Mouse (Mus musculus) granulocyte monocyte progenitor cell, adult 5-6 weeks (primary cell): ENCODE data around the gene Emc8. TPM values are rescaled to one million over a fixed set of nuclear protein-coding genes. Genes with fewer than 3 reads are reported as not detected.
A peak's percentile ranks its signal among the peaks of the same experiment; 100 is the strongest.

Experiments used
- ATAC-seq: replicated peaks from 2 replicates; pipeline ENCODE4 v1.8.0; 2016; ENCODE audit warnings: mild to moderate bottlenecking, moderate TSS enrichment, inconsistent platforms; ENCODE audit not compliant: poor library complexity, severe bottlenecking
- total RNA-seq, 2 experiments: library from RNA; stranded (forward) in 1 of 2; stranded (reverse) in 1 of 2; fragments of 200-712, 200-1000 nt in 1 of 2; fragments of >200 nt in 1 of 2; fragmentation: Nextera tagmentation in 1 of 2; gene quantifications; 2 replicates each; pipeline ENCODE4 v1.2.3; 2014 to 2017

Gene Emc8
- total RNA-seq (2014; fragmentation: Nextera tagmentation) (34.9 and 56.5 TPM in 2 replicates), total RNA-seq (2017) (36.5 and 61.2 TPM in 2 replicates)

DNA sequence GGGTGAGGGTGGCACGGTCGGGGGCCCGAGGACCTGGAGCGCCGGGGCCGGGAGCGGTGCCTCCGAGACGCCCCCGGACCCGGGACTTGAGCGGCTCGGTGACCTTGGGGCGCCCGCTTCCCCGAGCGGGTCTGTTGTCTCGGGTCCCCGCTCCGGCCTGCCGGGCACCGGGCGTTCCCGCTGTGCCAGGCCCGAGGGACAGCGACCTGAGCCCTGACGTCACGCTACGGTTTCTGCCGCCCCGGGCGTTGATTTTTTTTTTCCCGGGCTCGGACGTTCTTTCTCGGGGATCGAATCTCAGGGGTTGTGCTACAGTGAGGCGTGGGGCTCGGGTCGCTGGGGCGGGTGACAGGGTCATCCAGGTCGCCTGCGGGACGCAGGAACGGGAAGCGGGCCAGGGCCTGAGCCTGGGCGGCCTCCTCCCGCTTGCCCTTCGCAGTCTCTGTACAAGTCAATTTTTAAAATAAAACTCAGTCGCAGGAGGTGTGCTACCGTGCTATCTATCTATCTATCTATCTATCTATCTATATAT is at the start of gene Emc8:
Gene Emc8, minus strand, starts transcription at position 200 of the 532 bp plus-strand sequence.
- peak; percentile 5; the same call in 1 of the 2 replicates for ATAC-seq

- ATAC-seq: no peak
Observed at GRCm38 (mm10) chr8:120715996-120716680, 47.8 kb upstream of the Emc8 start.

DNA sequence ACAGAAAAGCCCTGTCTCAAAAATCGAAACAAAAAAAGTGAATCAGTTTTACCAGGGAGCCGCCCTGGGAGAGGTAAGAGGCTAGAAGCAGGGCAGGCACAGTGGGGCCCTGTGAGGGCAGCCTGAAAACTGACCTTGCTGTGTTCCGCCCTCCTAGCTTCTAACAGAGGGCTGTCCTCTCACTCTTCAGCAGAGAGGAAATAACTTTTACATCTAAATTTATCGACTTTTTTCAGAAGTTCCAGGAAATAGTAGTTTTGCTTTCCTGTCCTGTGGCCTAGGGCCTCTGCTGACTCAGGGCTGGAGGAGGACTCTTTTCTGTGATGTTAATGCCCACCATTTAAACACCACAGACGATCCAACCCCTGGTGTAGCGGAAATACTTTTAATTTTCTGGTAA is 46.8 kb upstream of the Emc8 start:
- no peak; the same call in 1 of the 2 replicates for ATAC-seq

DNA sequence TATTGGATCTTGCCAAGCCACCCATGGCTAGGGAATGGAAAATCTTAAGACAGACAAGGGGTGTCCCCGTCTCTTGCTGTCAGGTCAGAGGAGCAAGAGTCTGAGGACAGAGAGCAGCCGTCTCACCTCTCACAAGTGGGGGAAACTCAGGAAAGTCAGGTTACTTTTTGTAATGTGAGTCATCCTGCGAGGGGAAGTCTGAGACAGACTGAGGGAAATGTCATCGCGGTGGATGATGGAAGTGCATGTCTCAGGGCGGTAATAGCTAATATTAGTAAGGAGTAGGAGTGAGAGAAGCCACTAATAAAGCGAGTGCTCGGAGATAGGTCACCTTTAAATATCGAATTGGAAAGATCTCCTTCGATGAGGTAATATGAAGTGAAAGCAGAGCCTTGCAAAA is 40.8 kb upstream of the Emc8 start:
- peak; percentile 44 for ATAC-seq

DNA sequence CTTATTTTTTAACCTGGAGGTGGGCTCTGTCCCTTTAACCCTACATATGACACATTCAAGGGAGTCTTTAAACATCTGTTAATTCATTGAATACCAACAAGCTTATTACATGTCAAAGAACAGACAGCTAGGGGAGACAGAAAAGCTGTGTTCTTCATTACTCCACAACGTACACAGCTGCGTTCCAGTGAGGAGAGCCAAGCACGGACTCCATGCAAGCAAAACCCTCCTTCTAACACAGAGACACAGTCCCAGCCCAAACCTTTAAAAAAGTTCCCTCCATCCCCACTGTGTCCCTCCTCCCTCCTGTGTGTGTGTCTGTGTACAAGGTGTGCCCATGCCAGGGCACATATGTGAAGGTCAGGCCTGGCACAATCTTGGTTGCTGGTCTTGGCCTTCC is 37.8 kb upstream of the Emc8 start:
- no peak for ATAC-seq

- no peak for ATAC-seq
Observed at GRCm38 (mm10) chr8:120705163-120705562, 36.8 kb upstream of the Emc8 start.

- ATAC-seq: no peak
Observed at GRCm38 (mm10) chr8:120704203-120704602, 35.8 kb upstream of the Emc8 start.

DNA sequence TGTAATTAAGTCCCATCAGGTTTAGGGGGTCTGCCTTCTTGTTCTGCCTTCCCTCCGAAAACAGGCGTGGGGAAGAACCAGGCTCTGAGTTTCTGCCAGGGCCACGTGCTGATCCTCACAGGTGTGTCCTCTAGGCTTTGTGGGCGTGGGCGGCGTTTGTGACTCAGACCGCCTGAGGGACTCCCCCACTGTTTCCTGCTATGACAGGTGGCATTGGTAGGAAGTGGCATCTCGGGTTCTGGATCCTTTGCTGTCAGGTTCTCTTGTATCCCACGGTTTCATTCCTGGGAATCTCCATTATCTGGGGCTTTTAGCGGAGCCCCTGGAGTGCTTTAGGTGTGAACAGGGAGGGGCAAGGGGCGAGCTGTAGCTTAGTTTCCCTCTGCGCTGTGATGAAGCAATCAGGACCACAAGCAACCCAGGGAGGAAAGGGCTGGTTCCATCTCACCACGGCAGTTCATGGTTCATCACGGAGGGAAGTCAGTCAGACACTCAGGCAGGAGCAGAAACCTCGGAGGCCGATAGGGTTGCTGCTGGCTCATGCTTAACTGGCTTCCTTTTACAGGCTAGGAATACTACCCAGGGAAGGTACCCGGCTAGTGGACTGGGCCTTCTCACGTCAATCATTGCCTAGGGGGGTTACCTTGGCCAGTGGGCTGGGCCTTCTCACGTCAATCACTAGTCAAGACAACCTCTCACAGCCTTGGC is 33.5 kb upstream of the Emc8 start:
- peak; percentile 75 for ATAC-seq

- ATAC-seq: no peak
Observed at GRCm38 (mm10) chr8:120700053-120700452, 31.7 kb upstream of the Emc8 start.

GRCm38 (mm10) chr8:120699565-120699964 is 31.2 kb upstream of the Emc8 start:
- no peak for ATAC-seq

- no peak for ATAC-seq
Observed at GRCm38 (mm10) chr8:120699079-120699478, 30.7 kb upstream of the Emc8 start.

GRCm38 (mm10) chr8:120698426-120698825 is 30.1 kb upstream of the Emc8 start:
- ATAC-seq: no peak

- no peak for ATAC-seq
Observed at GRCm38 (mm10) chr8:120697979-120698272, 29.6 kb upstream of the Emc8 start.

- ATAC-seq: peak; percentile 51
Observed at GRCm38 (mm10) chr8:120697154-120697978, 29.0 kb upstream of the Emc8 start.

DNA sequence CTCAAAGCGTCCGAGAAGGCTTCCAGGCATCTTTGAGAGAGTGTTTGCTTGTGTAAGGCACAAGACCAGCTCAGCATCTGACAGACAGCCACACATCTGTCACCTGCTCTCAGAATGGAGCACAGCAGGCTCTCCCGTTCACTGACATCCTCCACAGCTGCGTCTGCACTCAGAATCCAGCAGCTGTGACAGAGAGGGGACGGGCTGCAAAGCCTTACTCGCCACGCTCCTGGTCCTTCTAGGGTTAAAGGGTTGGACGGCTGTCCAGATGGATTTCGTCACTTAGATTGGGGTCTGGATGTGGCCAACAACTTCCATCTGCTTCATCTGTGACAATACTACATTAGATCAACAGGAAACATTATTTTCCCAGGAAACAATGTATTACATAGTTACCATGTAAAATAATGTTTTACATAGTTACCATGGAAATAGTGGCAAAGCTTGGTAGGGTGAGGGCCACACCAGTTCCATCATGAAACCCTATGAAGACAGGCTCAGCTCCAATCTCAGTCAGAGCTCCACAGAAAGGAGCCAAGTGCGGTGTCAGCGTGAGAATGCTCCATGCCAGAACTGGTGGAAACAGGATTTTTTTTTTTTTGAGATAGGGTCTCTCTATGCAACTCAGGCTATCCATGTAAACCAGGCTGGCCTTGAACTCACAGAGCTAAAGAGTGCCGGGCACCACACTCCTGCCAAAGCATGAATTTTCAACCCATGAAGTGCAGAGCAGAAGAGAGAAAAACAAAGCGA is 28.2 kb upstream of the Emc8 start:
- peak; percentile 33 for ATAC-seq

DNA sequence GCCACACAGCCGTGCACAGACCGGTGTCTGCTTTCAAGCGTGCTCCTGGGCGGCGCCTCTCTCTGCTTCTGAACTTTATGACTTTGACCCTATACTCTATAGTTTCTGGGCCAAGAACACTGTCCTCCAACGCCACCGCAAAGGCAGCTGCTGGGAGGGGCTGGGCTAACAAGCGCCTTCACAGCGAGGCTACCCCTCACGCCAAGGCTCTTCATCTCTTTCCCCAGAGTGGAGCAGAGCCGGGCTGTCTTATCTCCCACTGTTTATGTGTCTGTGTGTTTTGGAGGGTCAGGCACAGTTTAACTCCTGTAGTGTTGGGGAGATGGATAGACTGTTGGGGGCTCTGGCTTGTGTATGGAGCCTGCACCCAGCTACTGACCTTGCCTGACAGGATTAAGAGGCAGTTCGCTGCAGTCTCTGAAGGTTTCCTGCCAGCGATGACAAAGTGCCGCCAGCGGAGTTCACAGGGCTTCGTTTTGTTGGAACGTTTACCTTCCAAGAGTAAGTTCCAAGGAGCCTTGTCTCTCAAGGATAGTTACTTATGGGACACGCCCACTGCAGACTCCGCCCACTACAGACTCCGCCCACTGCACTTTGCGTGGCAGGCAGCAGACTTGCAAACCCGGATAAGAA is 25.6 kb upstream of the Emc8 start:
- peak; percentile 27; the same call in 1 of the 2 replicates for ATAC-seq

DNA sequence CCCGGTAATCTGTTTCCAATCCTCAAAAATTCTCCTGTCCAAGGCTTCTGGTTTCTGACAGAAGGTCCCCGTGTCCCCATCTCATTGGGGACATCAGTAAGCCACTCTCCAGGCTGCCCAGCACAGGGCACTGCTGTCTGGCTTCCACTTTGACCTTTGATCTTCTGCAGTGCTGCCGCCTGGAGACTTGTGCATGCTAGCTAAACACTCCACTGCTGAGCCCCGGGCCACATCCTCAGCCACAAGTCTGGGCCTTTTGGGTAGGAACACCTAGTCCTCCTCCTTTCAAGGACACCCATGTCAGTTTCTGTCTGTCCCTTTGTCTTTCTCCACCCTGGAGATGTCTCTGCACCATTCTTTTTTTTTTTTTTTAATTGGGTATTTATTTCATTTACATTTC is 24.6 kb upstream of the Emc8 start:
- ATAC-seq: no peak

GRCm38 (mm10) chr8:120688511-120688910 is 20.1 kb upstream of the Emc8 start:
- ATAC-seq: no peak

GRCm38 (mm10) chr8:120687786-120688185 is 19.4 kb upstream of the Emc8 start:
- no peak for ATAC-seq

DNA sequence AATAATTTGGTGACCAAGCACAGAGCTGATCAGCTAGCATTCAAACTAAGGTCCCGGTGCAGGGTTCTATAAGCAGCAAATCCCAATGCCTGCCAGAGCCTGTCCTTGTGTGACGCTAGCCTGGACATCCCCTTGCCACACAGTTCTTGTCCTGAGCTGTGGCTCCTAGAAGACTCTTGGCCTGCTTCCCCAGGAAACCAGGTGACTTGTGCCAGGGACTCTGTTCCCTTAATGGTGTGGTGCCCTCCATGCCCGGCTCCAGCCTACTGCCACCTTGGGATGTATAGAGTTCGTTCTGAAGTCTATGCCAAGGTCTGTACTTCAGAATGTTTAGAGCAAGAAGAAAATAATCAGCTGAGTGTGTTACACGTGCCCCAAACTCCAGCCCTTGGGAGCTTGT is 18.2 kb upstream of the Emc8 start:
- ATAC-seq: peak; percentile 8; the same call in 1 of the 2 replicates
